Mouse (Mus musculus) small intestine, adult 2 months (tissue): Measurements from ENCODE around the gene Mre11a.

Experiments
- CTCF ChIP-seq: fragments of 200-500 bp; IDR thresholded peaks from 2 replicates; pipeline ENCODE4 v1.5.1; 2012; ENCODE audit warnings: low read depth, mild to moderate bottlenecking, control low read depth, inconsistent platforms, low read length, moderate library complexity, mixed read lengths; ENCODE audit not compliant: insufficient replicate concordance, insufficient read length; ENCODE audit errors: extremely low read depth
- POLR2A ChIP-seq: fragments of 200-500 bp; IDR thresholded peaks from 2 replicates; pipeline ENCODE4 v1.6.1; 2012; ENCODE audit warnings: low read depth, mild to moderate bottlenecking, control low read depth, inconsistent platforms, low read length, moderate library complexity

GRCm38 (mm10) chr9:14835335-14836075 lies 51.1 kb downstream of the Mre11a start:
- TF ChIP-seq CTCF (no peak), POLR2A (no peak)
